Mouse (Mus musculus) lung, adult 2 months (tissue): ENCODE results near the gene Dstyk.

ENCODE experiments used
- CTCF ChIP-seq: fragments of 200-500 bp; IDR thresholded peaks from 2 replicates; pipeline ENCODE4 v1.5.1; 2011; ENCODE audit warnings: mild to moderate bottlenecking, low read length, control low read depth; ENCODE audit not compliant: insufficient read depth
- POLR2A ChIP-seq: fragments of 200-500 bp; IDR thresholded peaks from 2 replicates; pipeline ENCODE4 v1.6.1; 2011; ENCODE audit warnings: low read depth, mild to moderate bottlenecking, control low read depth, low read length, borderline replicate concordance; ENCODE audit errors: extremely low read depth

- TF ChIP-seq POLR2A (no peak), CTCF (no peak)
Observed at GRCm38 (mm10) chr1:132416943-132417290, 438 bp upstream of the Dstyk start.
